In genomic region chr5:34902811-34903385, GRCm38 (mm10) we compare ENCODE assay signal across 7 mouse cellular contexts. TPM values are rescaled to one million over a fixed set of nuclear protein-coding genes. Genes with fewer than 3 reads are reported as not detected.
A peak's percentile ranks its signal among the peaks of the same experiment; 100 is the strongest.
DNase-seq lines count a peak whose midpoint lies in the region; ATAC-seq lines count a peak whose summit lies in the region.

No protein-coding gene starts in this region.

- H3K4me1 ChIP-seq in limb, embryonic 15.5 days, result no peaks in the 10 kb centered on the region

- intact Hi-C loops in left cerebral cortex, postnatal 36 days (cut with DNase I), result no loop called here

- H3K4me2 ChIP-seq in limb, embryonic 15.5 days, result no peak overlapping the region

- WGBS in limb, embryonic 15.5 days, result 76% methylated on average over 5 of the region's 5 CpGs

- H3K9me3 ChIP-seq in limb, embryonic 15.5 days, result no peaks in the 10 kb centered on the region

- H3K27ac ChIP-seq in limb, embryonic 15.5 days, result 0 out of 2 replicates have a peak overlapping the region, but pooled peaks have one; percentile 22

- DNase-seq in left cerebral cortex, adult 11 months (ENCODE audit: low spot score), result peak; percentile 29
- no peak for DNase-seq in left cerebral cortex, postnatal 36 days (ENCODE audit: low spot score in 2 of 2)
- DNase-seq in cerebellum, adult 11-12 months, result peak; percentile 86
- DNase-seq in gonadal fat pad, adult 2 months (ENCODE audit: low read depth), result peak; percentile 93
- DNase-seq in embryo, embryonic 10 days (ENCODE audit: low spot score), result no peak

- no peak for ATAC-seq in limb, embryonic 15.5 days (ENCODE audit: insufficient number of reproducible peaks, low FRiP score, low TSS enrichment, low read depth)
- ATAC-seq in erythroid progenitor cell, adult 5-6 weeks (replicated peaks; ENCODE audit: low FRiP score, poor library complexity, severe bottlenecking), result no peak

- peaks cover 86% of the 10 kb centered on the region for H3K36me3 ChIP-seq in limb, embryonic 15.5 days

- no peak overlapping the region for H3K4me3 ChIP-seq in limb, embryonic 15.5 days

- no peak overlapping the region for H3K9ac ChIP-seq in limb, embryonic 15.5 days

- H3K27me3 ChIP-seq in limb, embryonic 15.5 days, result no peaks in the 10 kb centered on the region

RNA-seq across cellular contexts. Expression of gene Msantd1, which starts 4.9 kb away (rescaled TPM):
- 1 to 10 TPM; 5.4 to 8.2 TPM for total RNA-seq in left cerebral cortex, postnatal 36 days (2021)
- 1.5 and 3.3 TPM in 2 replicates for polyA plus RNA-seq in gonadal fat pad, adult 2 months (2012; rRNA removed)
- polyA plus RNA-seq in limb, embryonic 15.5 days (2015; fragmentation: Nextera tagmentation; extraction: Ambion mirVana), result 0.68 and 0.82 TPM in 2 replicates
- 0.36 and 0.42 TPM in 2 replicates for total RNA-seq in erythroid progenitor cell, adult 5-6 weeks (2015; ENCODE audit: low replicate concordance)
- 3.5 TPM in 1 of 2 replicates, not detected in the other for total RNA-seq in erythroid progenitor cell, adult 5-6 weeks (2017; ENCODE audit: low replicate concordance)

RNA-seq across cellular contexts. Expression of gene Rgs12, which starts 46.3 kb away (rescaled TPM):
- 10 to 100 TPM; 51.1 to 55.7 TPM for total RNA-seq in left cerebral cortex, postnatal 36 days (2021)
- 23.1 and 25.0 TPM in 2 replicates for polyA plus RNA-seq in gonadal fat pad, adult 2 months (2012; rRNA removed)
- polyA plus RNA-seq in limb, embryonic 15.5 days (2015; fragmentation: Nextera tagmentation; extraction: Ambion mirVana), result 36.4 and 37.5 TPM in 2 replicates
- total RNA-seq in erythroid progenitor cell, adult 5-6 weeks (2015; ENCODE audit: low replicate concordance), result 37.3 and 41.4 TPM in 2 replicates
- total RNA-seq in erythroid progenitor cell, adult 5-6 weeks (2017; ENCODE audit: low replicate concordance), result 62.8 and 79.7 TPM in 2 replicates

Comparison
In these comparisons a context has a peak if more than half of its experiments do, and no peak if none do; other contexts are left out.
1. DNase-seq: peak in left cerebral cortex, adult 11 months (single experiment), cerebellum, adult 11-12 months (single experiment) and gonadal fat pad, adult 2 months (single experiment); none in left cerebral cortex, postnatal 36 days (0 of 2) and embryo, embryonic 10 days (single experiment).